Mouse (Mus musculus) erythroblast, embryonic 14.5 days (primary cell): ENCODE results near the gene Cyb5d2.

Experiments
- GATA1 ChIP-seq: IDR thresholded peaks from 2 replicates; pipeline ENCODE4 v1.6.1; 2012; ENCODE audit warnings: low read length, inconsistent platforms, mixed read lengths
- TAL1 ChIP-seq: IDR thresholded peaks from 3 replicates; pipeline ENCODE4 v1.6.1; 2012; ENCODE audit warnings: low read length, inconsistent platforms, mixed read lengths

DNA sequence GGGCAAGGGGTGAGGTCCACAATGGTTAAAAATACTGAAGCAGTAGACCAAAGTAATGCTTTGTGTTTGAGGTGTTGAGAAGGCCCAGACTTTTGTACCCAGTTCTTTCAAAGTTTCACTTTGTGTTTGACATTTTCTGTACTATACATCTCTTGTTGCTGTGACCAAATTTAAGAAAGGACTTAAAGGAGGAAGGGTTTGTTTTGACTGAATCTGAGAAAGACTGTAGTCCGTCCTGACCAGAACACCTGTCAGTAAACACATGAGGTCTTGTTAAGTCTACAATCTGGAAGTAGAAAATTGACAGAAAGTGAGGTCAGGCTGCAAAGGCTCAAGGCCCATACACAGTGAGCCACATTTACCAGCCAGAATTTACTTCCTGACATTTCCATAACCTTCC lies 20.9 kb upstream of the Cyb5d2 start:
- no peak for TF ChIP-seq TAL1
- TF ChIP-seq GATA1, result no peak
